Mouse (Mus musculus) liver, embryonic 11.5 days (tissue): ENCODE measurements around the gene Grin1. TPM values are rescaled to one million over a fixed set of nuclear protein-coding genes. Genes with fewer than 3 reads are reported as not detected.

Source experiments
- ATAC-seq: fragments of 200-750 bp; cut with Nextera tagmentation; replicated peaks from 2 replicates; pipeline ENCODE4 v1.8.0; 2017; ENCODE audit warnings: moderate number of reproducible peaks, mild to moderate bottlenecking, moderate TSS enrichment, moderate library complexity; ENCODE audit not compliant: low FRiP score
- DNase-seq: peaks from one replicate; pipeline ENCODE4 v3.0.0-alpha.2; 2017; ENCODE audit warnings: low spot score
- H3K27ac ChIP-seq: fragments of 300-500 bp; sonication (generic); 2 replicates; pipeline ENCODE4 v1.5.1; 2014; ENCODE audit warnings: mild to moderate bottlenecking, low read depth, low read length, control low read depth
- H3K27me3 ChIP-seq: fragments of 300-500 bp; sonication (generic); replicated peaks from 2 replicates; pipeline ENCODE4 v1.6.1; 2014; ENCODE audit warnings: low read length, mixed read lengths; ENCODE audit not compliant: control insufficient read depth, insufficient read depth
- H3K36me3 ChIP-seq: fragments of 300-500 bp; sonication (generic); 2 replicates; pipeline ENCODE4 v1.6.1; 2014; ENCODE audit warnings: mild to moderate bottlenecking, low read length, moderate library complexity, mixed read lengths; ENCODE audit not compliant: control insufficient read depth, insufficient read depth
- H3K4me1 ChIP-seq: fragments of 300-500 bp; sonication (generic); replicated peaks from 2 replicates; pipeline ENCODE4 v1.6.1; 2014; ENCODE audit warnings: low read length, mixed read lengths; ENCODE audit not compliant: control insufficient read depth, insufficient read depth
- H3K4me2 ChIP-seq: fragments of 300-500 bp; sonication (generic); 2 replicates; pipeline ENCODE4 v1.6.1; 2014; ENCODE audit warnings: mild to moderate bottlenecking, control low read depth, moderate library complexity
- H3K4me3 ChIP-seq: fragments of 300-500 bp; sonication (generic); 2 replicates; pipeline ENCODE4 v1.5.1; 2014; ENCODE audit warnings: low read depth, low read length, control low read depth
- H3K9ac ChIP-seq: fragments of 300-500 bp; sonication (generic); 2 replicates; pipeline ENCODE4 v1.6.1; 2014; ENCODE audit warnings: low read depth, low read length, control low read depth
- H3K9me3 ChIP-seq: fragments of 300-500 bp; sonication (generic); 2 replicates; pipeline ENCODE4 v1.6.1; 2016; ENCODE audit warnings: low read length, inconsistent platforms, mixed read lengths; ENCODE audit not compliant: control insufficient read depth
- WGBS: fragments of 180-500 bp; shearing (Covaris S2); extraction: QIAGEN DNeasy Blood & Tissue Kit; methylation state at CpG from one replicate; pipeline ENCODE4 v1.1.7; 2014; 5-methylcytosine and 5-hydroxymethylcytosine counted together
- polyA plus RNA-seq: library from polyadenylated mRNA; unstranded; fragments of >200 nt; fragmentation: Nextera tagmentation; extraction: Ambion mirVana; gene quantifications from 2 replicates; pipeline ENCODE4 v1.2.1, GENCODE M21; 2014

Gene Grin1
- polyA plus RNA-seq = 1.0 and 1.6 TPM in 2 replicates

DNA sequence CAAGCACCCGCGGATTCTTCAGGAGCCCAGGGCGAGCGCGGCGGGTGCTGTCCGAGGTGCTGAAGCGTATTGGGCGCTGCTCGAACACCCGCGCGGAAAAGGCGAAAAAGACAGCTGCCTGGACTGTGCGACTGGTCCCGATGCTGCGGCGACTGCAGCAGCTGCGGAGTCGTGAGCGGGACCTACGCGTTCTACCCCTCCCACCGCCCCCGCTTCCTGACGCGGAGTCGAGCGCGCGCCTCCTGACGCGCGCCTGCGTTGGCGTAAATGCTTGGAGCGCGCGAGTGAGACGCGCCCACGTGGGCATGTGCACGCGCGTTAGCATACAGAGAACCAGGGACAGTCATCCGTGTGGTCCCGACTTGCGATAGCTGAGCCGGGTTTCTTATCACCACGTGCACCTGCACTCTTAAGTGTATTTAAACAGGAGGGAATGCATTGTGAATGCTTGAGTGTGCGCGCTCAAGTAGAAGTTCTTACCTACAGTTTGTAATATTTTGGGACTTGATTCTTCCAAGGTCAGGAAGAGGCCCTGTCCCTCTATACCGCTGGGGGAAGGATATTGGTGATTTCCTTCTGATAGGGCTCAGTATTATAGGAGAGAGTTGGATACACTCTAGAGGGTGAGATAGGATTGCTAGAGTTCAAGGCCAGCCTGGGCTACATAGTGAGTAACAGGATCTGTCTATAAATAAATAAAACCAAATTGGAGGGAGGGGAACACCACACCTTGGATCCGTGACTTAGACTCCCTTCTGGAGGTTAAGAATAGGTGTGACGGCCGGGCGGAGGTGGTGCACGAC lies at the start of gene Grin1:
Gene Grin1, minus strand, starts transcription at position 217 of the 803 bp plus-strand sequence.
- peak within 1 kb of the TSS; percentile 34 for H3K4me3 ChIP-seq
- no peak within 1 kb of the TSS for H3K9ac ChIP-seq
- DNase-seq = peak; percentile 80
- peak within 1 kb of the TSS; percentile 58 for H3K4me2 ChIP-seq
- H3K36me3 ChIP-seq = no peaks in the 10 kb centered on the region
- ATAC-seq = peak; percentile 47
- H3K9me3 ChIP-seq = no peaks in the 10 kb centered on the region
- H3K27ac ChIP-seq = no peak within 1 kb of the TSS
- no peaks in the 10 kb centered on the region for H3K4me1 ChIP-seq
- H3K27me3 ChIP-seq = peaks cover 58% of the 10 kb centered on the region
- 10% methylated on average over 58 of the region's 58 CpGs for WGBS

GRCm38 (mm10) chr2:25365091-25365761 lies 46.2 kb upstream of the Grin1 start, which contains the start of gene Uap1l1:
Uap1l1 (minus strand) TSS chr2:25365682.
- peak; percentile 76 for ATAC-seq
- peak within 1 kb of the TSS; percentile 100 for H3K4me2 ChIP-seq
- under 1% methylated on average over 54 of the region's 54 CpGs for WGBS
- peak; percentile 83 for DNase-seq
- H3K4me1 ChIP-seq = peaks cover 9% of the 10 kb centered on the region
- no peaks in the 10 kb centered on the region for H3K9me3 ChIP-seq
- peak within 1 kb of the TSS; percentile 74 for H3K9ac ChIP-seq
- H3K4me3 ChIP-seq = peak within 1 kb of the TSS; percentile 77
- no peak within 1 kb of the TSS for H3K27ac ChIP-seq
- peaks cover 2% of the 10 kb centered on the region for H3K27me3 ChIP-seq
- H3K36me3 ChIP-seq = no peaks in the 10 kb centered on the region

- DNase-seq = no peak
Measured at GRCm38 (mm10) chr2:25364761-25365090, 45.7 kb upstream of the Grin1 start.

DNA sequence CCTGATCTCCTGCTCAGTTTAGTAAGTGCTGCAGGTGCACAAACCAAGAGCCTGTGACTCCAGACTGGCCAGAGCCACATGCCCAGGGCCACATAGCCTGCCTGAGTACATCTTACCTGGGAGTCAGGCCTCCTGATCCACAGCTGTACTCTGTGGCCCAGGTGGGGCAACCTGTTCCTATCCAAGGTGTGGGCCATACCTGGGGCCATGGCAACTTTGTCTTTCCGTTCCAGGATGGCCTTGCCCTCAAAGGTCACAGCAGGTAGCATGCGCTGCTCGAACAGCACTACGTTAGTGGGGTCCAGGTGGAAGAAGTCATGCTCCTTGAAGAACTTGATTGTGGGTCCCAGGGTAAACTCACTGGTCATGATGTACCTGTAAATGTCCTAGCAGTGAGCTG lies 45.3 kb upstream of the Grin1 start:
- H3K4me1 ChIP-seq = peaks cover 6% of the 10 kb centered on the region
- no peaks in the 10 kb centered on the region for H3K9me3 ChIP-seq
- H3K27ac ChIP-seq = no peak overlapping the region
- H3K4me2 ChIP-seq = peak overlapping the region; percentile 100
- H3K4me3 ChIP-seq = no peak overlapping the region
- WGBS = 84% methylated on average over 4 of the region's 4 CpGs
- no peak for ATAC-seq
- no peaks in the 10 kb centered on the region for H3K36me3 ChIP-seq
- H3K9ac ChIP-seq = no peak overlapping the region
- H3K27me3 ChIP-seq = peaks cover 2% of the 10 kb centered on the region
- no peak for DNase-seq

More at GRCm38 (mm10) chr2:25364761-25365090, 45.7 kb upstream of the Grin1 start:
- H3K27me3 ChIP-seq = peaks cover 2% of the 10 kb centered on the region
- H3K4me2 ChIP-seq = peak overlapping the region; percentile 100
- 25% methylated on average over 9 of the region's 9 CpGs for WGBS
- H3K9ac ChIP-seq = peak overlapping the region; percentile 74
- peaks cover 9% of the 10 kb centered on the region for H3K4me1 ChIP-seq
- ATAC-seq = peak; percentile 14; the same call in 1 of the 2 replicates
- H3K27ac ChIP-seq = no peak overlapping the region
- no peaks in the 10 kb centered on the region for H3K36me3 ChIP-seq
- peak overlapping the region; percentile 77 for H3K4me3 ChIP-seq
- H3K9me3 ChIP-seq = no peaks in the 10 kb centered on the region

- no peak for ATAC-seq
- no peak overlapping the region for H3K4me3 ChIP-seq
- WGBS = 65% methylated on average over 13 of the region's 13 CpGs
Measured at GRCm38 (mm10) chr2:25363478-25364178, 44.6 kb upstream of the Grin1 start.

GRCm38 (mm10) chr2:25359848-25360247 lies 40.9 kb upstream of the Grin1 start:
- H3K9me3 ChIP-seq = no peaks in the 10 kb centered on the region
- H3K4me1 ChIP-seq = peaks cover 11% of the 10 kb centered on the region
- H3K4me3 ChIP-seq = no peak overlapping the region
- H3K27me3 ChIP-seq = no peaks in the 10 kb centered on the region; the same call in none of the 2 replicates
- H3K4me2 ChIP-seq = no peak overlapping the region
- 72% methylated on average over 4 of the region's 4 CpGs for whole genome bisulfite sequencing
- no peaks in the 10 kb centered on the region for H3K36me3 ChIP-seq
- ATAC-seq (no peak), DNase-seq (no peak)
- H3K27ac ChIP-seq = no peak overlapping the region
- H3K9ac ChIP-seq = no peak overlapping the region

More at GRCm38 (mm10) chr2:25363478-25364178, 44.6 kb upstream of the Grin1 start:
- DNase-seq = no peak
- Histone ChIP-seq H3K9ac (no peak overlapping the region), H3K27me3 (peaks cover 2% of the 10 kb centered on the region), H3K9me3 (no peaks in the 10 kb centered on the region), H3K36me3 (no peaks in the 10 kb centered on the region), H3K27ac (no peak overlapping the region), H3K4me2 (no peak overlapping the region), H3K4me1 (peaks cover 3% of the 10 kb centered on the region; the same call in 1 of the 2 replicates)

GRCm38 (mm10) chr2:25356208-25357079 lies 37.5 kb upstream of the Grin1 start, which contains the start of gene Dpp7:
Dpp7 (minus strand) TSS chr2:25356359.
- ATAC-seq (peak; percentile 80), DNase-seq (peak; percentile 90)
- whole genome bisulfite sequencing = 6% methylated on average over 13 of the region's 13 CpGs
- no peaks in the 10 kb centered on the region; the same call in 1 of the 2 replicates for H3K36me3 ChIP-seq
- peak within 1 kb of the TSS; percentile 95 for H3K4me2 ChIP-seq
- no peaks in the 10 kb centered on the region for H3K27me3 ChIP-seq
- H3K9me3 ChIP-seq = no peaks in the 10 kb centered on the region
- no peak within 1 kb of the TSS for H3K27ac ChIP-seq
- peak within 1 kb of the TSS; percentile 67 for H3K9ac ChIP-seq
- peak within 1 kb of the TSS; percentile 68 for H3K4me3 ChIP-seq
- H3K4me1 ChIP-seq = peaks cover 11% of the 10 kb centered on the region
